In the genomic region with DNA sequence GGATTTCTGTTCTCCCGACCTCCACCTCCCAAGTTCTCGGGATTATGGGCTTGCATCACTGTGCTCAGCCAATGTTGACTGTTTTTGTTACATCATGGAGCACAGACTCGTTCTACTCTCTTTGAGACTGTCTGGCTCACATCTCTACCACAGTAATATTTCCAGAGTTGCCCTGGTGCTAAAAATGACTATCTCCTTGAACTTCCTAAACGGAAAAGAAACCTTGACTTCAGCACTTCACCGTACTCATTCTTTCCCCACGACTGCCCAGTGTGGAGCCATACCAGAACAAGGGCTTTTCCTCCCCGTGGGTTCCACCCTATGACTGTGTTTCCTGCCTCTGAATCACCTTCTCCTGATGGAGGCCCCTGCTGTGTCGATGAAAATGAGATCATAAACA, we compare ENCODE assay signal across 11 mouse cellular contexts.
DNase-seq lines count a peak whose midpoint lies in the region; TF ChIP-seq lines count a peak whose summit lies in the region.
"Had no signal": no experiment of that assay in that cellular context is flagged by ENCODE, and none has a peak within 500 bp of the region (broad histone marks: within the 10 kb centered on the region; RNA-seq: fewer than 3 reads in every experiment).

No protein-coding gene starts in this region.

- no peaks in the 10 kb centered on the region for H3K36me3 ChIP-seq in myocyte (ENCODE audit: control insufficient read depth, insufficient read depth)
- H3K36me3 ChIP-seq: hindbrain, embryonic 10.5 days; neural tube, embryonic 15.5 days had no signal

- H3K4me3 ChIP-seq in myocyte: no peak overlapping the region
- H3K4me3 ChIP-seq: hindbrain, embryonic 10.5 days; neural tube, embryonic 15.5 days had no signal

- H3K4me2 ChIP-seq in myocyte (ENCODE audit: low read depth): peak overlapping the region; percentile 44
- H3K4me2 ChIP-seq: neural tube, embryonic 15.5 days had no signal

- H3ac ChIP-seq in myocyte (ENCODE audit: control insufficient read depth, insufficient read length): no peak overlapping the region

- peak; percentile 51 for DNase-seq in adrenal gland, adult 2 months
- no peak for DNase-seq in adrenal gland, adult 18-20 months (ENCODE audit: low spot score in 2 of 2)
- peak; percentile 13 for DNase-seq in kidney, postnatal 14 days
- no peak for DNase-seq in kidney, adult 8-10 months
- peak; percentile 39 to 53 for DNase-seq in heart, adult 9 months (ENCODE audit: low spot score in 2 of 2)
- no peak for DNase-seq in yolk sac, embryonic 10.5 days (ENCODE audit: low spot score)
- no peak for DNase-seq in right cerebral cortex, postnatal 36 days (ENCODE audit: low spot score in 2 of 2)
- DNase-seq: lung, adult 2 months had no signal

- TF ChIP-seq POLR2A in myocyte (IDR thresholded peaks at IDR 0.05; ENCODE audit: insufficient read length, low read depth): no peak

- H3K27me3 ChIP-seq in myocyte (ENCODE audit: control insufficient read depth, insufficient read depth, insufficient read length): no peaks in the 10 kb centered on the region
- H3K27me3 ChIP-seq: neural tube, embryonic 15.5 days had no signal

- H3K79me2 ChIP-seq in myocyte (ENCODE audit: control insufficient read depth, insufficient read depth): no peaks in the 10 kb centered on the region

TF ChIP-seq in myocyte, 11 proteins besides CTCF, POLR2A, EP300 and RAD21:
- no peak for TF ChIP-seq E2F4 (IDR thresholded peaks at IDR 0.05; ENCODE audit: insufficient read depth)
- no peak for TF ChIP-seq MYOG (IDR thresholded peaks at IDR 0.05; ENCODE audit: control insufficient read depth in 1 of 3, insufficient read depth in 1 of 3, insufficient read length in 2 of 3, low read depth in 2 of 3)
- no peak for TF ChIP-seq REST (IDR thresholded peaks at IDR 0.05; ENCODE audit: insufficient read depth, insufficient read length)
- TF ChIP-seq MYOD1 (IDR thresholded peaks at IDR 0.05; ENCODE audit: control insufficient read depth in 1 of 3, insufficient read length in 2 of 3, low read depth in 2 of 3): no peak
- no peak for TF ChIP-seq POLR2AphosphoS2 (IDR thresholded peaks at IDR 0.05; ENCODE audit: insufficient read length, low read depth)
- no peak for TF ChIP-seq CEBPB (IDR thresholded peaks at IDR 0.05; ENCODE audit: insufficient read depth, poor library complexity, severe bottlenecking)
- TF ChIP-seq USF1 (IDR thresholded peaks at IDR 0.05; ENCODE audit: low read depth): no peak

Comparison
In these comparisons a context has a peak if more than half of its experiments do, and no peak if none do; other contexts are left out.
1. DNase-seq: peak in adrenal gland, adult 2 months (single experiment), kidney, postnatal 14 days (single experiment) and heart, adult 9 months (2 of 2); none in adrenal gland, adult 18-20 months (0 of 2), kidney, adult 8-10 months (0 of 2), yolk sac, embryonic 10.5 days (single experiment) and right cerebral cortex, postnatal 36 days (0 of 2).